Mouse (Mus musculus) intestine, postnatal 0 days (tissue): ENCODE results near the gene Ctcfl. TPM values are rescaled to one million over a fixed set of nuclear protein-coding genes. Genes with fewer than 3 reads are reported as not detected.

Source experiments
- ATAC-seq: fragments of 200-750 bp; cut with Nextera tagmentation; 2 replicates; pipeline ENCODE4 v1.8.0; 2017; ENCODE audit warnings: mild to moderate bottlenecking, moderate TSS enrichment, moderate library complexity
- H3K27ac ChIP-seq: fragments of 300-500 bp; sonication (generic); 2 replicates; pipeline ENCODE4 v1.5.1; 2014; ENCODE audit warnings: mild to moderate bottlenecking, low read depth, low read length, moderate library complexity
- H3K27me3 ChIP-seq: fragments of 300-500 bp; sonication (generic); replicated peaks from 2 replicates; pipeline ENCODE4 v1.6.1; 2014; ENCODE audit warnings: low read length, mixed read lengths; ENCODE audit not compliant: control insufficient read depth, insufficient read depth
- H3K36me3 ChIP-seq: fragments of 300-500 bp; sonication (generic); 2 replicates; pipeline ENCODE4 v1.6.1; 2014; ENCODE audit warnings: mild to moderate bottlenecking, moderate library complexity; ENCODE audit not compliant: control insufficient read depth, insufficient read depth
- H3K4me1 ChIP-seq: fragments of 300-500 bp; sonication (generic); replicated peaks from 2 replicates; pipeline ENCODE4 v1.6.1; 2014; ENCODE audit warnings: antibody characterized with exemption, low read length, mixed read lengths; ENCODE audit not compliant: control insufficient read depth, insufficient read depth
- H3K4me2 ChIP-seq: fragments of 300-500 bp; sonication (generic); replicated peaks from 2 replicates; pipeline ENCODE4 v1.6.1; 2014; ENCODE audit warnings: low read depth, mild to moderate bottlenecking, moderate library complexity
- H3K4me3 ChIP-seq: fragments of 300-500 bp; sonication (generic); 2 replicates; pipeline ENCODE4 v1.5.1; 2014; ENCODE audit warnings: low read depth, low read length
- H3K9ac ChIP-seq: fragments of 300-500 bp; sonication (generic); 2 replicates; pipeline ENCODE4 v1.6.1; 2014; ENCODE audit warnings: mild to moderate bottlenecking, low read depth, low read length
- H3K9me3 ChIP-seq: fragments of 300-500 bp; sonication (generic); 2 replicates; pipeline ENCODE4 v1.6.1; 2016; ENCODE audit warnings: mixed run types; ENCODE audit not compliant: control insufficient read depth
- CTCF ChIP-seq: sonication (generic); IDR thresholded peaks from 2 replicates; pipeline ENCODE4 v1.5.1; 2016; ENCODE audit warnings: low read depth, mild to moderate bottlenecking, control low read depth, antibody characterized with exemption, moderate library complexity
- WGBS: fragments of 180-500 bp; shearing (Covaris S2); extraction: QIAGEN DNeasy Blood & Tissue Kit; methylation state at CpG from one replicate; pipeline ENCODE4 v1.1.7; 2014; 5-methylcytosine and 5-hydroxymethylcytosine counted together
- polyA plus RNA-seq: library from polyadenylated mRNA; unstranded; fragments of >200 nt; fragmentation: Nextera tagmentation; extraction: Ambion mirVana; gene quantifications from 2 replicates; pipeline ENCODE4 v1.2.1, GENCODE M21; 2015

Ctcfl gene
- polyA plus RNA-seq, 1 experiment from 2014 or later = 1.0 TPM

GRCm38 (mm10) chr2:173159354-173160311, 40.3 kb upstream of the Ctcfl start:
- Histone ChIP-seq H3K4me1 (0 out of 2 replicates have a peak, but pooled peaks cover 2% of the 10 kb centered on the region), H3K4me3 (no peak overlapping the region), H3K9ac (no peak overlapping the region), H3K27me3 (no peaks in the 10 kb centered on the region), H3K27ac (peak overlapping the region; percentile 84), H3K4me2 (no peak overlapping the region; the same call in none of the 2 replicates), H3K36me3 (peaks cover 23% of the 10 kb centered on the region; the same call in 1 of the 2 replicates), H3K9me3 (no peaks in the 10 kb centered on the region)
- 10% methylated on average over 24 of the region's 24 CpGs for WGBS
- peak; percentile 83 for ATAC-seq
- peak; percentile 94 for TF ChIP-seq CTCF

GRCm38 (mm10) chr2:173158390-173159055, 39.2 kb upstream of the Ctcfl start:
- Histone ChIP-seq H3K27ac (peak overlapping the region; percentile 46), H3K27me3 (no peaks in the 10 kb centered on the region), H3K9me3 (no peaks in the 10 kb centered on the region), H3K4me3 (0 out of 2 replicates have a peak overlapping the region, but pooled peaks have one; percentile 1), H3K36me3 (peaks cover 26% of the 10 kb centered on the region; the same call in 1 of the 2 replicates), H3K4me1 (0 out of 2 replicates have a peak, but pooled peaks cover 2% of the 10 kb centered on the region), H3K4me2 (peak overlapping the region; percentile 32), H3K9ac (peak overlapping the region; percentile 26; the same call in 1 of the 2 replicates)
- peak; percentile 12 for ATAC-seq
- TF ChIP-seq CTCF = no peak
- WGBS = 85% methylated on average over 19 of the region's 19 CpGs

GRCm38 (mm10) chr2:173157871-173158270, 38.5 kb upstream of the Ctcfl start:
- H3K9ac ChIP-seq = peak overlapping the region; percentile 26; the same call in 1 of the 2 replicates
- no peak for ATAC-seq
- no peak for TF ChIP-seq CTCF
- WGBS = 93% methylated on average over 4 of the region's 4 CpGs
- no peaks in the 10 kb centered on the region for H3K27me3 ChIP-seq
- H3K9me3 ChIP-seq = no peaks in the 10 kb centered on the region
- H3K27ac ChIP-seq = no peak overlapping the region
- peak overlapping the region; percentile 32; the same call in 1 of the 2 replicates for H3K4me2 ChIP-seq
- H3K4me3 ChIP-seq = 0 out of 2 replicates have a peak overlapping the region, but pooled peaks have one; percentile 1
- peaks cover 26% of the 10 kb centered on the region; the same call in 1 of the 2 replicates for H3K36me3 ChIP-seq
- H3K4me1 ChIP-seq = 0 out of 2 replicates have a peak, but pooled peaks cover 2% of the 10 kb centered on the region

- no peak overlapping the region for H3K4me3 ChIP-seq
- no peak overlapping the region for H3K9ac ChIP-seq
- no peaks in the 10 kb centered on the region for H3K27me3 ChIP-seq
- 0 out of 2 replicates have a peak, but pooled peaks cover 2% of the 10 kb centered on the region for H3K4me1 ChIP-seq
- H3K27ac ChIP-seq = peak overlapping the region; percentile 60
- no peak for TF ChIP-seq CTCF
- no peaks in the 10 kb centered on the region for H3K9me3 ChIP-seq
- 49% methylated on average over 4 of the region's 4 CpGs for WGBS
- no peak for ATAC-seq
- H3K36me3 ChIP-seq = peaks cover 26% of the 10 kb centered on the region; the same call in 1 of the 2 replicates
- H3K4me2 ChIP-seq = peak overlapping the region; percentile 57
Observed at GRCm38 (mm10) chr2:173157376-173157775, 38.1 kb upstream of the Ctcfl start.

DNA sequence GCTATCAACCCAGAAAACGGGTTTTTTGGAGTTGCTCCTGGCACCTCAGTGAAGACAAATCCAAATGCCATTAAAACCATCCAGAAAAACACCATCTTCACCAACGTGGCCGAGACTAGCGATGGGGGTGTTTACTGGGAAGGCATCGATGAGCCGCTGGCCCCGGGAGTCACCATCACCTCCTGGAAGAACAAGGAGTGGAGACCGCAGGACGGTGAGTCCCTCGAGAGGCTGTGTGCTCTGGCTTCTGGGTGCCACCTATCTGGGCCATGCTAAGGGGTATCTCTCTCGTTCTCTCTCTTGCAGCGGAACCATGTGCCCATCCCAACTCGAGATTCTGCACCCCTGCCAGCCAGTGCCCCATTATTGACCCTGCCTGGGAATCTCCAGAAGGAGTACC, 37.6 kb upstream of the Ctcfl start:
- Histone ChIP-seq H3K4me3 (no peak overlapping the region), H3K4me1 (peaks cover 2% of the 10 kb centered on the region; the same call in 1 of the 2 replicates), H3K27me3 (no peaks in the 10 kb centered on the region), H3K36me3 (peaks cover 26% of the 10 kb centered on the region; the same call in 1 of the 2 replicates), H3K9ac (peak overlapping the region; percentile 27), H3K9me3 (no peaks in the 10 kb centered on the region), H3K4me2 (peak overlapping the region; percentile 57), H3K27ac (peak overlapping the region; percentile 60)
- 85% methylated on average over 13 of the region's 13 CpGs for WGBS
- ATAC-seq = no peak
- TF ChIP-seq CTCF = no peak
